Mouse (Mus musculus) ES-E14 (cell line): Measurements from ENCODE around the gene Psmb7. TPM values are rescaled to one million over a fixed set of nuclear protein-coding genes. Genes with fewer than 3 reads are reported as not detected.

Experiments
- DNase-seq: peaks from one replicate; pipeline ENCODE4 v3.0.0-alpha.2; 2013; ENCODE audit warnings: low read depth, low spot score
- H3K27ac ChIP-seq: 2 replicates; pipeline ENCODE4 v1.5.1; 2012; ENCODE audit warnings: low read depth, mild to moderate bottlenecking, low read length, moderate library complexity, mixed read lengths; ENCODE audit not compliant: poor library complexity, insufficient read depth, severe bottlenecking
- H3K36me3 ChIP-seq: 2 replicates; pipeline ENCODE4 v1.6.1; 2012; ENCODE audit warnings: mild to moderate bottlenecking, low read length, moderate library complexity, mixed read lengths; ENCODE audit not compliant: control insufficient read depth, poor library complexity, insufficient read depth, severe bottlenecking
- H3K4me1 ChIP-seq, 2 experiments: fragments of 150-350 bp in 1 of 2; sonication (generic) in 1 of 2; 2 replicates each; pipeline ENCODE4 v1.6.1; 2012; ENCODE audit warnings: low read length in 2 of 2, mild to moderate bottlenecking in 1 of 2, mixed read lengths in 1 of 2; ENCODE audit not compliant: control insufficient read depth in 2 of 2, insufficient read depth in 2 of 2, poor library complexity in 1 of 2
- H3K4me3 ChIP-seq, 2 experiments: fragments of 150-350 bp in 1 of 2; sonication (generic) in 1 of 2; 2 replicates each; pipeline ENCODE4 v1.5.1; 2012; ENCODE audit warnings: low read length in 2 of 2, low read depth in 1 of 2, mild to moderate bottlenecking in 1 of 2, mixed read lengths in 1 of 2; ENCODE audit not compliant: insufficient read depth in 1 of 2, poor library complexity in 1 of 2, severe bottlenecking in 1 of 2
- H3K9ac ChIP-seq: 2 replicates; pipeline ENCODE4 v1.6.1; 2012; ENCODE audit warnings: low read depth, mild to moderate bottlenecking, low read length, mixed read lengths; ENCODE audit not compliant: poor library complexity, insufficient read depth, severe bottlenecking
- H3K9me3 ChIP-seq: fragments of 150-350 bp; sonication (generic); 2 replicates; pipeline ENCODE4 v1.6.1; 2012; ENCODE audit warnings: low read depth, mild to moderate bottlenecking, low read length; ENCODE audit not compliant: control insufficient read depth, insufficient read depth
- CHD2 ChIP-seq: IDR thresholded peaks from 2 replicates; pipeline ENCODE4 v1.6.1; 2014; ENCODE audit warnings: mild to moderate bottlenecking, low read depth, low read length, inconsistent platforms
- HCFC1 ChIP-seq: IDR thresholded peaks from 2 replicates; pipeline ENCODE4 v1.6.1; 2012; ENCODE audit warnings: low read length, inconsistent platforms, borderline replicate concordance; ENCODE audit not compliant: insufficient read depth
- MAFK ChIP-seq: IDR thresholded peaks from 2 replicates; pipeline ENCODE4 v1.6.1; 2014; ENCODE audit warnings: mild to moderate bottlenecking, low read depth, low read length, inconsistent platforms; ENCODE audit not compliant: insufficient read depth
- ZC3H11A ChIP-seq: IDR thresholded peaks from 2 replicates; pipeline ENCODE4 v1.6.1; 2012; ENCODE audit warnings: low read depth, mild to moderate bottlenecking, inconsistent platforms, low read length, borderline replicate concordance
- ZNF384 ChIP-seq: IDR thresholded peaks from 2 replicates; pipeline ENCODE4 v1.6.1; 2012; ENCODE audit warnings: low read depth, low read length, inconsistent platforms
- in situ Hi-C, 2 experiments: fragments of 600-800 bp; cut with MboI; formaldehyde crosslinking; loops; one replicate each; pipeline ENCODE4 v1.15.1; 2025; ENCODE audit warnings: low sequenced_read_pairs in 2 of 2, inconsistent platforms in 1 of 2; ENCODE audit not compliant: unreplicated experiment in 2 of 2
- total RNA-seq: library from RNA; depleted of rRNA; stranded (reverse); fragments of 300-350 nt; gene quantifications from 2 replicates; pipeline ENCODE4 v1.2.3, GENCODE M21; 2012

Gene Psmb7
- total RNA-seq, 1 experiment, result 382 TPM

GRCm38 (mm10) chr2:38591751-38592459, 52.0 kb downstream of the Psmb7 start:
- DNase-seq, result peak; percentile 36
- peaks cover 31% of the 10 kb centered on the region for H3K36me3 ChIP-seq
- peaks cover 0 to 4% of the 10 kb centered on the region in 2 experiments; a peak in 1 of 4 replicates for H3K4me1 ChIP-seq
- no peak overlapping the region for H3K4me3 ChIP-seq
- H3K27ac ChIP-seq, result peak overlapping the region; percentile 65
- in situ Hi-C loops, result no loop called here
- H3K9me3 ChIP-seq, result no peaks in the 10 kb centered on the region
- TF ChIP-seq ZC3H11A (peak; percentile 44; the same call in 1 of the 2 replicates), MAFK (no peak)
- no peak overlapping the region for H3K9ac ChIP-seq

- Histone ChIP-seq H3K9me3 (no peaks in the 10 kb centered on the region), H3K36me3 (peaks cover 42% of the 10 kb centered on the region), H3K4me1 (peaks cover 7 to 20% of the 10 kb centered on the region in 2 experiments; a peak in 3 of 4 replicates), H3K9ac (no peak overlapping the region), H3K4me3 (no peak overlapping the region), H3K27ac (no peak overlapping the region)
- TF ChIP-seq CHD2, result no peak
- no peak for TF ChIP-seq HCFC1
- no peak for TF ChIP-seq ZC3H11A
- TF ChIP-seq MAFK, result no peak
- TF ChIP-seq ZNF384, result no peak
- in situ Hi-C loops, result no loop called here
- no peak for DNase-seq
These were observed 57.2 kb downstream of the Psmb7 start for GRCm38 (mm10) chr2:38586733-38587132.

GRCm38 (mm10) chr2:38585379-38585736, 58.5 kb downstream of the Psmb7 start:
- no peaks in the 10 kb centered on the region for H3K9me3 ChIP-seq
- peaks cover 7 to 20% of the 10 kb centered on the region in 2 experiments; a peak in 3 of 4 replicates for H3K4me1 ChIP-seq
- no peak overlapping the region for H3K9ac ChIP-seq
- TF ChIP-seq CHD2 (no peak), ZC3H11A (no peak), MAFK (no peak), HCFC1 (no peak), ZNF384 (no peak)
- H3K4me3 ChIP-seq, result no peak overlapping the region
- DNase-seq, result no peak
- in situ Hi-C loops, result no loop called here
- H3K36me3 ChIP-seq, result peaks cover 36% of the 10 kb centered on the region
- peak overlapping the region; percentile 42; the same call in 1 of the 2 replicates for H3K27ac ChIP-seq

GRCm38 (mm10) chr2:38584514-38585378, 59.1 kb downstream of the Psmb7 start:
- H3K4me3 ChIP-seq, result no peak overlapping the region
- H3K36me3 ChIP-seq, result peaks cover 31% of the 10 kb centered on the region
- no peaks in the 10 kb centered on the region for H3K9me3 ChIP-seq
- TF ChIP-seq HCFC1 (no peak), CHD2 (no peak), MAFK (no peak), ZC3H11A (no peak), ZNF384 (no peak)
- H3K4me1 ChIP-seq, result peaks cover 7 to 20% of the 10 kb centered on the region in 2 experiments; a peak in 3 of 4 replicates
- H3K9ac ChIP-seq, result no peak overlapping the region
- in situ Hi-C loops, result no loop called here
- H3K27ac ChIP-seq, result peak overlapping the region; percentile 53; the same call in 1 of the 2 replicates
- peak; percentile 21 for DNase-seq
